Mouse (Mus musculus): ENCODE measurements around the gene Acy3. TPM values are rescaled to one million over a fixed set of nuclear protein-coding genes. Genes with fewer than 3 reads are reported as not detected.
A peak's percentile ranks its signal among the peaks of the same experiment; 100 is the strongest.
"Not testable (repeated sequence)": the region's sequence is repeated elsewhere in the genome, so short reads cannot be mapped to it uniquely, and the experiment has no call there.

The Acy3 gene
- not detected in 3 replicates for total RNA-seq (2017)

DNA sequence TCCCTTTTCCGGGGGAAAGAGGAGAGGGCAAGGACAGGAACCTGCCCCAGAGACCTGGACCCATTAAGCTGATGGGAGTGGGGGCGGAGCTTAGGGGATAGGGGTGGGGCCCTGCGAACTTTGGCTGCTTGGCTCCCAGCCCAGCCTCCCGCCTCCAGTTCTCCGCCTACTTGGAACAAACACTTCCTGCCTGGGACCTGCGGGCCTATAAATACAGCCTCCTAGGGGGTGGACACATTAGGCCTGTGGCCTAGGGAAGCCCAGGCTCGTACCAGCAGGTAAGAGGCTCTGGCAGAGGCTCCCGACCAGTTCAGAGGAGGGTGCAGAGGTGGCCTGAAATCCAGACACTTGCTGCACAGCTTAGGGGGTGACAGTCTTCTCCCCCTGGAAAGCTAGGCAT is at the start of gene Acy3:
TSS of gene Acy3 (plus strand) at position 237 of the 400 bp plus-strand sequence.
- ATAC-seq (replicated peaks; ENCODE audit: insufficient number of reproducible peaks, low FRiP score, low TSS enrichment, poor library complexity, severe bottlenecking) = no peak

DNA sequence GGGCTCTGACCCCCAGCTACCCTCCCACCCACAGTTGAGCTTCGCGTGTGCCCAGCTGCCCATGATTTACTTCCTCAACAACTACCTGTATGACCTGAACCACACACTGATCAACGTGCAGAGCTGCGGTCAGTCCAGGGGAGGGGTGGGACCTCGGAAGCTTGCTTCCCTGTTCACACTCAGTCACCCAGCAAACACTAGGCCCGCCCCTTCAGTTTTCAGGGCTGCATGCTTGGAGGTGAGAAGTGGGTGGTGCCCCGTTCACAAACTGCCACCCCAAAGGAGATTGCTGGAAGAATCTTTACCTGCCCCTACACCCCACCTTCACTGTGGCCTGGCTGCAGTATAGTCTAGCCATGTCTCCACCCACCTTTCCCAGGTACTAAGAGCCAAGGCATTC is 44.1 kb upstream of the Acy3 start:
- ATAC-seq (replicated peaks; ENCODE audit: insufficient number of reproducible peaks, low FRiP score, low TSS enrichment, poor library complexity, severe bottlenecking) = 0 out of 2 replicates have a peak, but pooled peaks have one; percentile 6

DNA sequence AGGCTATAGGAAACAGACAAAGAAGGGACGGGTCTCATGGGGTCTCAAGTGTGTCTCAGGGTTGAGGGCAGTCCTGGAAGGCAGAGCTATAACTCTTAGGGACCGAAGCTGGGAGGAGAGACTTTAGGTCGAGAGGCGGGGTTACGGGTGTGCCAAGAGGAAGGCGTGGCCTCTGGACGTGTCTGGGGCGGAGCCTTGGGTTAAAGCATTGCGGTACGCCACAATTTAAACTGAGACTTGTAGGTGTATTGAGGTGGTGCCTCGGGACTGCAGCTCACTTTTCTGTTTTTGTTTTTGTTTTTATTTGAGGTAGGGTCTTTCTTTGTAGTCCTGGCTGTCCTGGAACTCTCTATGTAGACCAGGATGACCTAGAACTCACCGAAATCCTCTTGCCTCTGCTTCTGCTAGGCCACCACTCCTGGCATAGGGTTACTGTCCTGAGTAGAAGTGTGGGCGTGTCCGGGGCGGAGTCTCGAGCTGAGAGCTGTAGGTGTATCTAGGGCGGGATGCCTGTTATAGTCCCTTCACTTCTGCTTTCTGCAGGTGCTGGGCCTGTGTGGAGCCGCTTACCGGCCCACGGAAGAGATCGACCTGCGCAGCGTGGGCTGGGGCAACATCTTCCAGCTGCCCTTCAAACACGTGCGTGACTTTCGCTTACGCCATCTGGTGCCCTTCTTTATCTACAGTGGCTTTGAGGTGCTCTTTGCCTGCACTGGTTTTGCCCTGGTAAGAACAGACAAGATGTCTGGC is 43.2 kb upstream of the Acy3 start:
- ATAC-seq (replicated peaks; ENCODE audit: insufficient number of reproducible peaks, low FRiP score, low TSS enrichment, poor library complexity, severe bottlenecking) = peak; percentile 40; the same call in 1 of the 2 replicates

DNA sequence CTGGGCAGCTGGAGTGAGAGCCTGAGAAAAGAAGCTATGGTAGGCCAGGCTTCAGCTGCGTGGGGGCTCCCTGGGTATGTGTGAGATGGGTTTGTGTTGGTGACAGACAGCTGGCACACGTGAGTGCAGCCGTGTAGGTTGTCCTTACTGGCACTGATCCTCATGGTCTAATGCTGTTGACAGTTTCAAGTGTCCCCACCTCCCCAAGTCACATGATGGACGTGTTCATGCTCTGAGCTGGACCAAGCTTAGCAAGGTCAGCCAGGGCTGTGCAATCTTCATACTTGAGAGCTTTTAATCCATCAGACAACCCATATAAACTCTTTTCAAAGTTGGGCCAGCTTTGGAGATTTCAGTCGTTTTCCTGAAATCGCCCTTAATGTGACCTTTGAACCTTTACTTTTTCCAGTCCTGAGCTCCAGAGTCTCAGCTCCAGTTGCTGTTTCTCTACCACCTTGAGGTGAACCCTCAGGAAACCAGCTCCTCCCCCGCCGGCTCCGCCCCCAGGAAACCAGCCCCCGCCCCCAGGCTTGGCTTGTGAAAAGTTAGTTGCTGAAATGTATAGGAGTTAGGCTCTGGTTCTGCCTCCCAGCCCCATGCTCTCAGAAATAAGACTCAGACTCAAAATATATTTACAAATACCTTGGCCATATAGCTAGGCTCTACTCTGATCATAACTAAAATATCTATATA is 40.4 kb upstream of the Acy3 start:
- ATAC-seq (replicated peaks; ENCODE audit: insufficient number of reproducible peaks, low FRiP score, low TSS enrichment, poor library complexity, severe bottlenecking) = no peak

GRCm38 (mm10) chr19:3946715-3947114 is 39.7 kb upstream of the Acy3 start:
- 0 out of 2 replicates have a peak, but pooled peaks have one; percentile 44 for ATAC-seq (replicated peaks; ENCODE audit: insufficient number of reproducible peaks, low FRiP score, low TSS enrichment, poor library complexity, severe bottlenecking)

DNA sequence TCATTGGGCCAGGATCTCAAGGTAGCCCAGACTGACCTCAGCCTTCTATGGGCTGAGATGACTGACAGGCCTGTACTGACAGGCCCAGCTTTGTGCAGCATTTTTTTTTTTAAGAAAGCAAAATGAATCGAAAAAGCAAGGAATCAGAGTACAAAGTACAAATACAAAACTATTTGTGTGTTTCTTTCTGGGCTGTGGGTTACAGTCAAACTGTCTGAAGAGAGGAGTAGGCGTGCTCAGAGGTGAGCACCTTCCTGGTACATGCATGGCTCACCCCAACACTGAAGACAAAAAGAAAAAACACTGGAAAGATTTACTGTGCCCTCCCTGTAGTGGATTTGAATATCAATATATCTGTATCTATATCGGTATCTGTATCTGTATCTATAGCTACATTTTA is 38.6 kb upstream of the Acy3 start:
- no peak for ATAC-seq (replicated peaks; ENCODE audit: insufficient number of reproducible peaks, low FRiP score, low TSS enrichment, poor library complexity, severe bottlenecking)

DNA sequence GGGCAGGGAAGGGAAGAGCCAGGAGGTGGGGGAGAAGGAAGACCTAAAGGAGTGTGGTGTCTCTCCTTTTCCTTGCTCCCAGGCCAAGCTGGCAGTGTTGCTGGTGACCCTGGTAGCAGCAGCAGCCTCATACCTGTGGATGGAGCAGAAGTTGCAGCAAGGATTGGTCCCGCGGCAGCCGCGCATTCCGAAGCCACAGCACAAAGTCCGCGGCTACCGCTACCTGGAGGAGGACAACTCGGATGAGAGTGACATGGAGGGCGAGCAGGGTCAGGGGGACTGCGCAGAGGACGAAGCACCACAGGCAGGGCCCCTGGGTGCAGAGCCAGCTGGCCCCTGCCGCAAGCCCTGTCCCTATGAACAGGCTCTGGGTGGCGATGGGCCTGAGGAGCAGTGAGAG is 37.8 kb upstream of the Acy3 start:
- no peak for ATAC-seq (replicated peaks; ENCODE audit: insufficient number of reproducible peaks, low FRiP score, low TSS enrichment, poor library complexity, severe bottlenecking)

DNA sequence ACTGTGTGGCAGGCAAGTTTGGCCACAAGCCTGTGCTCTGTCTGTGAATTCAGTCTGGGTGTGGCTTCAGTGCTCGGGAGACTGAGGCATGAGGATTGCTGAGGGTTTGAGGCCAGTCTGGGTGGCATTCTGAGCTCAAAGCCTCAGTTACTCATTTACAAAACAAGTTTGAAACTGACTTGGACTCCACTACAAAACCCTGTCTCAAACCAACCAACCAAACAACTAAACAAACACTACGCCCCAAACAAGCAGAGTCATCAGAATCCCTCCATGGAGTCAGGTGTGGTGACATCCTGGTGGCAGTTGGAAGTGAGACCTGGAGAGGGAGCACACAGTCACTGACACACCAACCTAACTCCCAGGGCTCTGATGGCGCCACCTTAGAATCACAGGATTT is 36.0 kb upstream of the Acy3 start:
- no peak for ATAC-seq (replicated peaks; ENCODE audit: insufficient number of reproducible peaks, low FRiP score, low TSS enrichment, poor library complexity, severe bottlenecking)

DNA sequence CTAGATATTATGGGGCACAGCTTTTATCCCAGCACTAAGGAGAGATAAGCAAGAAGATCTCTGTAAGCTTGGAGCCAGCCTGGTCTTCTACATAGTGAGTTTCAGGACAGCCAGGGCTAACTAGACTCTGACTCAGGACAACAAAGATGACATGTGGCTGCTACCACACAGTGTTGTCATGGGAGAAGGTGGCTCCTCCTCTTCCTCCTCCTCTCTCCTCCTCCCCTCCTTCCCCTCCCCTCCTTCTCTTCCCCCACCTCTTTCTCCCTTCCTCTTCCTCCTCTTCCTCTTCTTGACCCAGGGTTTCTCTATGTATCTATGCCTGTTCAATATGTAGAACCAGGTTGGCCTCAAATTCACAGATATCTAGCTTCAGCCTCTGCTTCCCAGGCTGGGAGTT is 34.9 kb upstream of the Acy3 start:
- no peak; the same call in 1 of the 2 replicates for ATAC-seq (replicated peaks; ENCODE audit: insufficient number of reproducible peaks, low FRiP score, low TSS enrichment, poor library complexity, severe bottlenecking)

- ATAC-seq (replicated peaks; ENCODE audit: insufficient number of reproducible peaks, low FRiP score, low TSS enrichment, poor library complexity, severe bottlenecking) = no peak
These were observed 34.3 kb upstream of the Acy3 start for GRCm38 (mm10) chr19:3952099-3952498.

- ATAC-seq (replicated peaks; ENCODE audit: insufficient number of reproducible peaks, low FRiP score, low TSS enrichment, poor library complexity, severe bottlenecking) = no peak
These were observed 31.3 kb upstream of the Acy3 start for GRCm38 (mm10) chr19:3955033-3955432.

DNA sequence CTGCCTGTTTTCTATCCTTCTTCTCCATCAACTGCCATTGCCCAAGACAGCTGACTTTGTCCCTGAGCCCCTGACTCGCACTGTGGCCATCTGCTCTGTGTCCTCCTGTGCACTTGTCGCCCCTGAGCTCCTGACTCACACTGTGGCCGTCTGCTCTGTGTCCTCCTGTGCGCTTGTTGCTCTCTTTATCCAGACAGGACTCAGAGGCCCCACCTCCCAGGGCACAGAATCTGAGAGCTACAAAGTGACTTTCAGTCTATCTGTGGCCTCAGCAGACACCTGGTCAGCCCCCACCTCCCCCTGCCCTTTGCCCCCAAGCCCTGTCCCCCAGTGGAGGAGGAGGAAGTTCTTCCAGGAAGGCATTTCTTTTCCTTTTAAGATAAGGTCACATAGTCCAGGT is 30.6 kb upstream of the Acy3 start:
- ATAC-seq (replicated peaks; ENCODE audit: insufficient number of reproducible peaks, low FRiP score, low TSS enrichment, poor library complexity, severe bottlenecking) = no peak

DNA sequence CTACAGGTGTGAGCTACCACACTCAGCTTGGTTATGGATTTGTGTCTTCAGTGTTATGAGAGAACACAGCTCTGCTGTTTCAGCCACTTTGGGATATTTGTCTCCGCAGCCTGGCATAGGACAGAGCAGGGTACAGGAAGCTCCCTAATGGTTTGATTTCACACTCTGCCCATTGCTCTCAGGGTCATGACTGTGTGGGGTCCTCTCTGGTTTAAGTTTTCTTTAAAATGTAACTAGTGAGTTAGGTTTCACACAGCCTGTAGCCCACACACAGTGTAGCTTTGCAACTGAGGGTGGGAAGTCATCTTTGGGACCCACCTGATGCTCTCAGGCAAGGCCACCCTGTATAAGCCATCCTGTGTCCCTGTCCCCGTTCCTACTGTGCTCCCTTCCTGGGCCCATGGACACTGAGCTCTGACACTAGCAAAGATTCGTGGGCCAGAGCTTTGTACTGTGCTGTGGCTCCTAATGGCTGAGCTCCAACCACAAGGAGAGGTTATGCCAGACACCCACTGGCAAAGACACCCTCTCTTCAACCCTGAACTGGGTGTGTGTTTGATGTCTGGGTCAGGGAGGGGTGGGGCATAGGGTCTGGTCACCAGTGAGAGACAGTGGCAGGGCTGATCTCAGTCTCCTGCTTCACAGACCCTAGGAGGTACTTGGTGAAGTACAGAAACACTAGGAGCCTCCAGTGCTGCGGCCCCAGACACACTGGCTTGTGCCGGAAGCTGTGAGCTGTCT is 28.9 kb upstream of the Acy3 start:
- ATAC-seq (replicated peaks; ENCODE audit: insufficient number of reproducible peaks, low FRiP score, low TSS enrichment, poor library complexity, severe bottlenecking) = not testable (repeated sequence)

GRCm38 (mm10) chr19:3958470-3958869 is 27.9 kb upstream of the Acy3 start, which contains the start of gene Aldh3b3:
Aldh3b3 (plus strand) TSS chr19:3958645.
- no peak for ATAC-seq (replicated peaks; ENCODE audit: insufficient number of reproducible peaks, low FRiP score, low TSS enrichment, poor library complexity, severe bottlenecking)

DNA sequence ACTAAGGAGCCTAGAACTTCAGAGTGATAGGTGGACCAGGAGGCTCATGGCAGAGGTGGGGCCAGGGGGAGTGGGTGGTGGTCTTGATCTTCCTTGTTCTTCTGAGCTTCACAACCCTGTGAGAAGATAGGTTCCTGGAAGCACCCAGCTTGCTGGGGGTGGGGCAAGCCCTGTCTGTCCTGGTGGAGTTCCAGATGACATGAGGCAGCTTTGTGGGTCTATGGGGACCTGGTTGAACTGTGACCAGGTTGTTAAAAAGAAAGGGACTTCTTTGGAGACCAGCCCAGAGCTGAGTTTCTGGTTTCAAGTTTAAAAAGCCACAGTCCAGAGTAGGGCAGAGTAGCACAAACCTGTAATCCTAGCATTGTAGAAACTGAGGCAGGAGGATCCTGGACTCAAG is 27.3 kb upstream of the Acy3 start:
- no peak for ATAC-seq (replicated peaks; ENCODE audit: insufficient number of reproducible peaks, low FRiP score, low TSS enrichment, poor library complexity, severe bottlenecking)

GRCm38 (mm10) chr19:3960211-3960610 is 26.2 kb upstream of the Acy3 start:
- no peak for ATAC-seq (replicated peaks; ENCODE audit: insufficient number of reproducible peaks, low FRiP score, low TSS enrichment, poor library complexity, severe bottlenecking)

GRCm38 (mm10) chr19:3961805-3962204 is 24.6 kb upstream of the Acy3 start:
- ATAC-seq (replicated peaks; ENCODE audit: insufficient number of reproducible peaks, low FRiP score, low TSS enrichment, poor library complexity, severe bottlenecking) = not testable (repeated sequence)

DNA sequence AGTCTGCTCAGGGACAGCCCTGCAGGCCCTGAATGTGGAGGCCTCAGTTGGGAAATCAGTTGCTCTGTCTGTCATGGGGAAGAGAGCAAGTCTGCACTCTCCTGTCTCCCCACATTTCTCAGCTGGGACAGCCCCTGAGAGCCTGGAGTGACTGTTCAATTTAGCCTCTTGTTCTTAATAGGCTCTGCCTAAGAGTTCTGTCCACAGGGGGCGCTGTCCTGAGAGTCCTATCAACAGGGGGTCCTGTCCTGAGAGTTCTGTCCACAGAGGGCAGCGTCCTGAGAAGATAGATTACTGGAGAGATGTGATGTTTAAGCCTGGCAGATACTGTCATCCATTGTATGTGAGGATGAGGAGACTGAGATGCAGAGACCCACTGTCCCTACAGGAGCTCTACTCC is 23.9 kb upstream of the Acy3 start:
- ATAC-seq (replicated peaks; ENCODE audit: insufficient number of reproducible peaks, low FRiP score, low TSS enrichment, poor library complexity, severe bottlenecking) = no peak

DNA sequence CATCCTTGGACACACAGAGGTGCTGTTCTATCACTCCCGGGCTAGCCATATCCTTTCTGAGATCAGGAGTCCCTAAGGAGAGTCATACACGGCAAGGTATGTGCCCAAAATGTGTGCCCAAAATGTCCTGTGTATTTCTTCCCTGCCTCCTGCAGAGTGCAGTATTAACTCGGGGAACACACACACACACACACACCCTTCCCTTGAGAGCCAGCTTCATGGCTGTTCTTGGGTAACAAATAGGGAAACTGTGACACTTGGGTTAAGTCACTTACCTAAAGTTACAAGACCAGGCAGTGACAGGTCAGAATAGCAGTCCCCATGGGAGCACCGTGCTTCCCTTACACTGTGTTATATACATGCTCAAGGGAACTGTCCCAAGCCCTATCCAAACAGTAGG is 22.3 kb upstream of the Acy3 start:
- ATAC-seq (replicated peaks; ENCODE audit: insufficient number of reproducible peaks, low FRiP score, low TSS enrichment, poor library complexity, severe bottlenecking) = no peak

Measured in monocyte, adult 5-6 weeks (primary cell).